ENCODE assay signal across 27 mouse cellular contexts in the genomic region with DNA sequence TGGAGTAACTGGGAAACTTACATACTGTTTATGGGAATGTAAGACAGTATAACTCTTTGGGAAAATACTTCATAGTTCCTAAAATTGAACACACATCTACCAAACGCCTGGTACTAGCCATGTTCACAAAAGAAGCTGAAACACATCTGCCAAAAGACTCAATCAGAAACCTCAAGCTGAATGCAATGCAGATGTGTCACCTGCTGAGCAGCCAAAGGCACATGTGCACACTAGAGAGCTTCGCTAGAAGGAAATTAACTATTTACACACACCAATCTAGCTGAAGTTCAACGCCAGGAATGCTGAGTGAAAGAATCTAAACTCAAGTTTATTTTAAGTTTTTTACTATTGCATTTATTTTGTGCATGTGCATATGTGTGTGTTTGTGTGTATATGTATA. TPM values are rescaled to one million over a fixed set of nuclear protein-coding genes. Genes with fewer than 3 reads are reported as not detected.
A peak's percentile ranks its signal among the peaks of the same experiment; 100 is the strongest.
DNase-seq lines count a peak whose midpoint lies in the region; ATAC-seq and TF ChIP-seq lines count a peak whose summit lies in the region.
"Had no signal": no experiment of that assay in that cellular context is flagged by ENCODE, and none has a peak within 500 bp of the region (broad histone marks: within the 10 kb centered on the region; RNA-seq: fewer than 3 reads in every experiment).

No protein-coding gene starts in this region.

- H3K4me3 ChIP-seq in embryonic facial prominence, embryonic 14.5 days (ENCODE audit: low read depth, low read length), result no peak overlapping the region
- H3K4me3 ChIP-seq in embryonic facial prominence, embryonic 10.5 days, result no peak overlapping the region
- H3K4me3 ChIP-seq in limb, embryonic 14.5 days (replicated peaks; ENCODE audit: low read length), result no peak overlapping the region
- H3K4me3 ChIP-seq: embryonic facial prominence, embryonic 13.5 days; forebrain, embryonic 10.5 days; heart, adult 2 months; heart, embryonic 15.5 days; hindbrain, embryonic 10.5 days had no signal

- no peak for TF ChIP-seq POLR2A in limb, embryonic 14.5 days (IDR thresholded peaks at IDR 0.05; ENCODE audit: borderline replicate concordance, extremely low read depth, insufficient read depth, insufficient read length)

- no peaks in the 10 kb centered on the region for H3K36me3 ChIP-seq in embryonic facial prominence, embryonic 14.5 days (ENCODE audit: control insufficient read depth, insufficient read depth, low read length)
- no peaks in the 10 kb centered on the region for H3K36me3 ChIP-seq in embryonic facial prominence, embryonic 10.5 days (replicated peaks)
- H3K36me3 ChIP-seq in limb, embryonic 14.5 days (ENCODE audit: control insufficient read depth, insufficient read depth, low read length), result no peaks in the 10 kb centered on the region
- H3K36me3 ChIP-seq: embryonic facial prominence, embryonic 13.5 days; heart, embryonic 15.5 days; hindbrain, embryonic 10.5 days had no signal

- no peak overlapping the region for H3K4me2 ChIP-seq in embryonic facial prominence, embryonic 14.5 days (ENCODE audit: low read depth, low read length)
- H3K4me2 ChIP-seq in limb, embryonic 14.5 days (replicated peaks; ENCODE audit: low read depth, low read length, severe bottlenecking), result no peak overlapping the region
- H3K4me2 ChIP-seq: embryonic facial prominence, embryonic 13.5 days; heart, embryonic 11.5 days; heart, embryonic 15.5 days; hindbrain, embryonic 14.5 days had no signal

- intact Hi-C loops in heart, postnatal 25 days (cut with DNase I), result no loop called here

- no peak overlapping the region for H3K9ac ChIP-seq in embryonic facial prominence, embryonic 14.5 days (ENCODE audit: low read depth, low read length)
- H3K9ac ChIP-seq in limb, embryonic 14.5 days (ENCODE audit: low read depth, low read length, severe bottlenecking), result no peak overlapping the region
- H3K9ac ChIP-seq: embryonic facial prominence, embryonic 13.5 days; heart, embryonic 15.5 days; hindbrain, embryonic 14.5 days had no signal

- H3K4me1 ChIP-seq in embryonic facial prominence, embryonic 14.5 days (ENCODE audit: control insufficient read depth, insufficient read depth, low read length), result no peaks in the 10 kb centered on the region
- H3K4me1 ChIP-seq in embryonic facial prominence, embryonic 10.5 days, result no peaks in the 10 kb centered on the region
- no peaks in the 10 kb centered on the region for H3K4me1 ChIP-seq in limb, embryonic 14.5 days (ENCODE audit: control insufficient read depth, insufficient read depth, low read length)
- H3K4me1 ChIP-seq: forebrain, embryonic 10.5 days; heart, embryonic 15.5 days; hindbrain, embryonic 10.5 days had no signal

- WGBS in embryonic facial prominence, embryonic 14.5 days, result 45% methylated on average over 3 of the region's 3 CpGs
- 78% methylated on average over 3 of the region's 3 CpGs for WGBS in embryonic facial prominence, embryonic 10.5 days
- WGBS in limb, embryonic 14.5 days, result 36% methylated on average over 3 of the region's 3 CpGs

- ATAC-seq in embryonic facial prominence, embryonic 14.5 days (ENCODE audit: low read depth), result no peak
- ATAC-seq in limb, embryonic 14.5 days (ENCODE audit: low FRiP score, low read depth), result no peak
- ATAC-seq: activated CD4-positive, CD25-positive, alpha-beta regulatory T cell, adult 4 months; forebrain, embryonic 14.5 days; Patski had no signal

- no peaks in the 10 kb centered on the region for H3K9me3 ChIP-seq in embryonic facial prominence, embryonic 14.5 days (ENCODE audit: control insufficient read depth, low read length)
- no peaks in the 10 kb centered on the region for H3K9me3 ChIP-seq in embryonic facial prominence, embryonic 10.5 days
- no peaks in the 10 kb centered on the region for H3K9me3 ChIP-seq in limb, embryonic 14.5 days (ENCODE audit: control insufficient read depth, low read length)
- H3K9me3 ChIP-seq: embryonic facial prominence, embryonic 13.5 days; forebrain, embryonic 10.5 days; heart, embryonic 15.5 days; hindbrain, embryonic 10.5 days had no signal

- H3K27me3 ChIP-seq in embryonic facial prominence, embryonic 14.5 days (replicated peaks; ENCODE audit: control insufficient read depth, insufficient read depth, low read length), result no peaks in the 10 kb centered on the region
- H3K27me3 ChIP-seq in embryonic facial prominence, embryonic 10.5 days (replicated peaks; ENCODE audit: low read depth, poor library complexity, severe bottlenecking), result no peaks in the 10 kb centered on the region
- H3K27me3 ChIP-seq in limb, embryonic 14.5 days (ENCODE audit: control insufficient read depth, insufficient read depth, low read length), result no peaks in the 10 kb centered on the region
- H3K27me3 ChIP-seq: embryonic facial prominence, embryonic 13.5 days; heart, embryonic 15.5 days; Patski had no signal

- DNase-seq in embryonic facial prominence, embryonic 14.5 days (ENCODE audit: low spot score), result peak; percentile 30
- DNase-seq in embryonic facial prominence, embryonic 10.5 days (ENCODE audit: low spot score), result no peak
- peak; percentile 65 for DNase-seq in NIH3T3 (ENCODE audit: low read depth)
- DNase-seq in limb, embryonic 14.5 days (ENCODE audit: low spot score), result peak; percentile 18
- peak; percentile 36 for DNase-seq in thymus, postnatal 25 days
- no peak for DNase-seq in cerebellum, postnatal 10 days
- no peak for DNase-seq in heart, postnatal 25 days (ENCODE audit: low spot score)
- DNase-seq: adrenal gland, postnatal 14 days; cerebellum, adult 11-12 months; cerebellum, adult 9-10 months; cerebellum, postnatal 36 days; gastrocnemius, postnatal 10 days; heart, adult 2 months; heart, postnatal 14 days had no signal

- H3K27ac ChIP-seq in embryonic facial prominence, embryonic 14.5 days (replicated peaks; ENCODE audit: low read depth, low read length), result no peak overlapping the region
- no peak overlapping the region for H3K27ac ChIP-seq in embryonic facial prominence, embryonic 10.5 days (replicated peaks)
- H3K27ac ChIP-seq in limb, embryonic 14.5 days (replicated peaks; ENCODE audit: low read depth, low read length), result no peak overlapping the region
- H3K27ac ChIP-seq: embryonic facial prominence, embryonic 13.5 days; forebrain, embryonic 10.5 days; heart, adult 2 months; heart, embryonic 15.5 days; hindbrain, embryonic 10.5 days; hindbrain, embryonic 14.5 days had no signal

RNA-seq across cellular contexts. Expression of a gene that starts 43.6 kb away (rescaled TPM):
- 34.0 and 36.1 TPM in 2 replicates for polyA plus RNA-seq in embryonic facial prominence, embryonic 14.5 days (2014; fragmentation: Nextera tagmentation; extraction: Ambion mirVana)
- polyA plus RNA-seq in embryonic facial prominence, embryonic 10.5 days (2016; fragmentation: Nextera tagmentation; extraction: Ambion mirVana), result 38.7 and 44.3 TPM in 2 replicates
- 32.8 and 32.9 TPM in 2 replicates for polyA plus RNA-seq in limb, embryonic 14.5 days (2012; rRNA removed)
- polyA plus RNA-seq in limb, embryonic 14.5 days (2014; fragmentation: Nextera tagmentation; extraction: Ambion mirVana), result 41.2 and 46.4 TPM in 2 replicates
- 10 to 100 TPM; 31.1 to 35.6 TPM for total RNA-seq in heart, postnatal 25 days (2021)

RNA-seq across cellular contexts. Expression of a gene that starts 43.7 kb away (rescaled TPM):
- polyA plus RNA-seq in embryonic facial prominence, embryonic 14.5 days (2014; fragmentation: Nextera tagmentation; extraction: Ambion mirVana), result 3.6 and 3.9 TPM in 2 replicates
- polyA plus RNA-seq in embryonic facial prominence, embryonic 10.5 days (2016; fragmentation: Nextera tagmentation; extraction: Ambion mirVana), result 4.2 and 4.7 TPM in 2 replicates
- polyA plus RNA-seq in limb, embryonic 14.5 days (2012; rRNA removed), result 5.4 and 7.0 TPM in 2 replicates
- polyA plus RNA-seq in limb, embryonic 14.5 days (2014; fragmentation: Nextera tagmentation; extraction: Ambion mirVana), result 3.4 and 4.4 TPM in 2 replicates
- 1 to 10 TPM in 1 of 2 experiments, under 1 TPM in 1; 0.64 to 1.6 TPM for total RNA-seq in heart, postnatal 25 days (2021)

RNA-seq across cellular contexts. Expression of a gene that starts 44.0 kb away (rescaled TPM):
- polyA plus RNA-seq in embryonic facial prominence, embryonic 14.5 days (2014; fragmentation: Nextera tagmentation; extraction: Ambion mirVana), result not detected in 2 replicates
- polyA plus RNA-seq in embryonic facial prominence, embryonic 10.5 days (2016; fragmentation: Nextera tagmentation; extraction: Ambion mirVana), result 0.30 TPM in 1 of 2 replicates, not detected in the other
- polyA plus RNA-seq in limb, embryonic 14.5 days (2012; rRNA removed), result 0.52 and 1.0 TPM in 2 replicates
- polyA plus RNA-seq in limb, embryonic 14.5 days (2014; fragmentation: Nextera tagmentation; extraction: Ambion mirVana), result not detected in 2 replicates
- total RNA-seq in heart, postnatal 25 days (2021), result not detected
- total RNA-seq: adrenal gland, adult 18-20 months; adrenal gland, postnatal 14 days; gastrocnemius, postnatal 10 days; heart, adult 2 months; heart, postnatal 14 days; MEL had no signal
- polyA plus RNA-seq: activated CD4-positive, CD25-positive, alpha-beta regulatory T cell, adult 4 months; C2C12; embryonic facial prominence, embryonic 13.5 days; forebrain, embryonic 10.5 days; forebrain, embryonic 14.5 days; gonadal fat pad, adult 2 months; heart, adult 2 months; heart, embryonic 15.5 days; hindbrain, embryonic 10.5 days; Patski had no signal

Comparison
In these comparisons a context has a peak if more than half of its experiments do, and no peak if none do; other contexts are left out.
1. DNase-seq: peak in embryonic facial prominence, embryonic 14.5 days (single experiment), NIH3T3 (single experiment), limb, embryonic 14.5 days (single experiment) and thymus, postnatal 25 days (single experiment); none in embryonic facial prominence, embryonic 10.5 days (single experiment), cerebellum, postnatal 10 days (0 of 2) and heart, postnatal 25 days (single experiment).